Mouse (Mus musculus) v-Abl transformed pro-B cells (cell line): ENCODE measurements around the gene 2610301B20Rik.

Source experiments
- in situ Hi-C, 2 experiments: fragments of 400-800 bp; cut with MboI; formaldehyde crosslinking; loops; one replicate each; pipeline ENCODE4 v1.15.1; 2025; ENCODE audit not compliant: unreplicated experiment in 2 of 2

The 2610301B20Rik gene

DNA sequence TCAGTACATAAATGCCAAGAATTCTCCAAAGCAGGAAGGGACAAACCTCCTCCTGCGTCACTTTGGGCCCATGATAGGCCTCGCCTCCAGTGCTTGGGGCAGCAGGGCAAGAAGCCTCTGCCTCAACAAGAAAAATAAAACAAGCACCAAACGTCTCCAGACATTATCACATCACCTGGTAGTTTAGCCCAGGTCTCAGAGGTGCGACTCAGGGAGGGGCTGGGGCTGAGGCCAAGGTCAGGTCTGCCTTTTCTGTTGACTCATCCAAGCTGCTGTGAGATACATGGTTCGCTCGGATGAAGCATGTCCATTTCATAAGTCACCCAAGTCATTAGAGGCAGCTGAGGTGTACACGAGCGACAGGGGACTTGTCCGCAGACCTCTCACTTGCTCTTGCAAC, 56.7 kb downstream of the 2610301B20Rik start:
- in situ Hi-C loops: no loop called here

DNA sequence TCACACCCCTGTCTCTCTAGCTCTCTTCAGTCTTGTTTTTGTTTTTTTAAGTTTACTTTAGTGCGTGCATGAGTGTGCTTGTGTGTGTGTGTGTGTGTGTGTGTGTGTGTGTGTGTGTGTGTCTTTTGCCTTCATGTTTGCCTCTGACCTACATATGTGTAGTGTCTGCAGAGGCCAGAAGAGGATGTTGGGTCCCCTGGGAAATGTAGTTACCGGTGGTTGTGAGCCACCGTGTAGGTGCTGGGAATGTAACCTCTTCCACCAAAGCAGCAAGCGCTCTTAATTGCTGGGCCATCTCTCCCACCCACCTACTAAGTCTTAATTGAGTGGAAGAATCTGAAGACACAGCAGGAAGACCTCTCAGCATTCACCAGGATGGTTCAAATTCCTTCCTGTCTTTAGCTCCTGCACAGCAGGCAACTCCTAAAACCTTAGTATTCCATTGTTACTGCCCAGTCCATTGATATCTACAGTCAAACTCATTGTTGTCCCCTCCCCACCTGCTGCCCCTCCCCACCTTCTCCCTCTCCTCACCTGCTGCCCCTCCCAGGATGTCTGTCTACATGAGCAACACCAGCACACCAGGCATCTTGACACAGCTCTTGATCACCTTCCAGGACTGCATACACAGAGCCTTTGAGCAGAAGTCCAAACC, 57.9 kb downstream of the 2610301B20Rik start:
- in situ Hi-C loops: no loop called here

DNA sequence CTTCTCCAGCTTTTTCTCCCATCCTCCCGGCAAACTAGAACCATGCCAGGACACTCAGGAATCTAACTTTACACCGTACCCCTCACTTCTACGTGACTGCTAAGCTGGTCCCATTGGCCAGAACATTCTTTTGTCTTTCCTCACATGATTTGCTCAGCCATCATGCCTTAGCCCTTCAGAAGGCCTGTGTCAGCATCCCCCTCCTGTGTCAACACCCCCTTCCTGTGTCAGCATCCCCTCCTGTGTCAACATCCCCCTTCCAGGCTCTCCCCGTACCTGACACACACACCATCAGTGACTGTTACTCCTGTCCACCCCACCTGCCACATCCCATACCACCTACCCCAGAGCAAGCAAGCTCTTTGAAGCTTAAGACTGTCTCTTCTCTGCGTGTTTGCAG, 58.5 kb downstream of the 2610301B20Rik start:
- in situ Hi-C loops: no loop called here

DNA sequence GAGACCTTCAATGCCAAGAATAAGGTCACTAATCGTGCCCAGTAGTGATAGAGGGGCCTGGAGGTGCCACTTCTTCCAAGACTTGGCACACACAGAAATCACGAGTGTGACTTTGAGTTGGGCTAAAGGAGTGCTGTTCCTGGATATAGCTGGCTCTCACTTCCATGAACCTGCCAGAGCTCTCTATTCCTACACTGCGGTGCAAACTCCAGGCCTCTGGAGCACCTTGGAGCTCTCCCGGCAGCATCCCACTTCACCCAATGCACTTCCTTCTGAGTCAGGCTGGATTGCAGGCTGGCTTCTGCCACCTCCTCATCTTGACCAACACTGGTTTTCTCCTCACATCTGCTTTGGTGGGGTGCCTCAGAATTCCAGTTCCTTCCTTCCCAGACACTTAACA, 62.5 kb downstream of the 2610301B20Rik start:
- in situ Hi-C loops: no loop called here
